Mouse (Mus musculus) ES-E14 (cell line): ENCODE data around the gene Scn3b. TPM values are rescaled to one million over a fixed set of nuclear protein-coding genes. Genes with fewer than 3 reads are reported as not detected.

ENCODE experiments used
- DNase-seq: peaks from one replicate; pipeline ENCODE4 v3.0.0-alpha.2; 2013; ENCODE audit warnings: low read depth, low spot score
- H3K27ac ChIP-seq: 2 replicates; pipeline ENCODE4 v1.5.1; 2012; ENCODE audit warnings: low read depth, mild to moderate bottlenecking, low read length, moderate library complexity, mixed read lengths; ENCODE audit not compliant: poor library complexity, insufficient read depth, severe bottlenecking
- H3K36me3 ChIP-seq: 2 replicates; pipeline ENCODE4 v1.6.1; 2012; ENCODE audit warnings: mild to moderate bottlenecking, low read length, moderate library complexity, mixed read lengths; ENCODE audit not compliant: control insufficient read depth, poor library complexity, insufficient read depth, severe bottlenecking
- H3K4me1 ChIP-seq, 2 experiments: fragments of 150-350 bp in 1 of 2; sonication (generic) in 1 of 2; 2 replicates each; pipeline ENCODE4 v1.6.1; 2012; ENCODE audit warnings: low read length in 2 of 2, mild to moderate bottlenecking in 1 of 2, mixed read lengths in 1 of 2; ENCODE audit not compliant: control insufficient read depth in 2 of 2, insufficient read depth in 2 of 2, poor library complexity in 1 of 2
- H3K4me3 ChIP-seq, 2 experiments: fragments of 150-350 bp in 1 of 2; sonication (generic) in 1 of 2; 2 replicates each; pipeline ENCODE4 v1.5.1; 2012; ENCODE audit warnings: low read length in 2 of 2, low read depth in 1 of 2, mild to moderate bottlenecking in 1 of 2, mixed read lengths in 1 of 2; ENCODE audit not compliant: insufficient read depth in 1 of 2, poor library complexity in 1 of 2, severe bottlenecking in 1 of 2
- H3K9ac ChIP-seq: 2 replicates; pipeline ENCODE4 v1.6.1; 2012; ENCODE audit warnings: low read depth, mild to moderate bottlenecking, low read length, mixed read lengths; ENCODE audit not compliant: poor library complexity, insufficient read depth, severe bottlenecking
- H3K9me3 ChIP-seq: fragments of 150-350 bp; sonication (generic); 2 replicates; pipeline ENCODE4 v1.6.1; 2012; ENCODE audit warnings: low read depth, mild to moderate bottlenecking, low read length; ENCODE audit not compliant: control insufficient read depth, insufficient read depth
- CHD2 ChIP-seq: IDR thresholded peaks from 2 replicates; pipeline ENCODE4 v1.6.1; 2014; ENCODE audit warnings: mild to moderate bottlenecking, low read depth, low read length, inconsistent platforms
- HCFC1 ChIP-seq: IDR thresholded peaks from 2 replicates; pipeline ENCODE4 v1.6.1; 2012; ENCODE audit warnings: low read length, inconsistent platforms, borderline replicate concordance; ENCODE audit not compliant: insufficient read depth
- MAFK ChIP-seq: IDR thresholded peaks from 2 replicates; pipeline ENCODE4 v1.6.1; 2014; ENCODE audit warnings: mild to moderate bottlenecking, low read depth, low read length, inconsistent platforms; ENCODE audit not compliant: insufficient read depth
- ZC3H11A ChIP-seq: IDR thresholded peaks from 2 replicates; pipeline ENCODE4 v1.6.1; 2012; ENCODE audit warnings: low read depth, mild to moderate bottlenecking, inconsistent platforms, low read length, borderline replicate concordance
- ZNF384 ChIP-seq: IDR thresholded peaks from 2 replicates; pipeline ENCODE4 v1.6.1; 2012; ENCODE audit warnings: low read depth, low read length, inconsistent platforms
- in situ Hi-C, 2 experiments: fragments of 600-800 bp; cut with MboI; formaldehyde crosslinking; loops; one replicate each; pipeline ENCODE4 v1.15.1; 2025; ENCODE audit warnings: low sequenced_read_pairs in 2 of 2, inconsistent platforms in 1 of 2; ENCODE audit not compliant: unreplicated experiment in 2 of 2
- total RNA-seq: library from RNA; depleted of rRNA; stranded (reverse); fragments of 300-350 nt; gene quantifications from 2 replicates; pipeline ENCODE4 v1.2.3, GENCODE M21; 2012

Scn3b gene
- total RNA-seq, 1 experiment, result 3.1 TPM

DNA sequence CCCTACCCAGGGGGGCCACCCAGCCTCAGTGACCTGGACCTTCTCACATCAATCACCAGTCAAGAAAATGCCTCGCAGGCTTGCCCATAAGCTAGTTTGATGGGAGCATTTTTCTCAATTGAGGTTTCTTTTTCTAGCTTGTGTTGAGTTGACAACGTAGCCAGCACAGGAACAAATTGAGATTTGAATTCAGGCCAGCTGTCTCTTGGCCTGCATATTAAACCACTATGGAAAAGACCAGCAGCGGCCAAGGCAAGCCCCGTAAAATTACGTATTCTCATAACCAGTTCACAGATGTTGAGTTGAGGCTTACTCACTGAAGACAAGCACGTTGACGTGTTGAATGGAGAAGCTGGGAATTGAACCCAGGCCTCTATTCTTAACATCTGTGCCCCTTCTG, 14.0 kb downstream of the Scn3b start:
- no peak overlapping the region for H3K9ac ChIP-seq
- no peak overlapping the region for H3K4me3 ChIP-seq
- in situ Hi-C loops, result no loop called here
- no peak overlapping the region for H3K27ac ChIP-seq
- no peak for TF ChIP-seq HCFC1
- TF ChIP-seq ZNF384, result no peak
- no peak for TF ChIP-seq ZC3H11A
- TF ChIP-seq CHD2, result no peak
- no peak for TF ChIP-seq MAFK
- no peak for DNase-seq
- H3K9me3 ChIP-seq, result no peaks in the 10 kb centered on the region
- H3K36me3 ChIP-seq, result no peaks in the 10 kb centered on the region
- H3K4me1 ChIP-seq, result no peaks in the 10 kb centered on the region

DNA sequence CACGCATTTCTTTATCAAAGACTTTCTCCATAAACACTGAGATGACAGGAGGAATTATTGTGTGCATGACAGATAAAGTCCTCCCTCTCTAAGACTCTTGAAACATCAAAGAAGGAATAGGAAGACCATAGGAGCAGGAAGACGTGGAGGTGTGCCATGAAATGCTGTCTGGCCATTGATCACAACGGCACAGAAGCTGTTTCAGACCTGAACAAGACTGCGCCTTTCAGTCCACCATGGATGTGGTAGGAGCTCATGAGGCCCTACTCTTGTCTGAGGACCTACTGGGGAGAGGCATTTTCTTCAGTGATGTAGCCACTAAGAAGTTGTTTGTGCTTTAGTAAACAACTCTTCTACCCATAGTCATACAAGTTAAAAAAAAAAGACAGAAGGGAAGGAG, 23.5 kb downstream of the Scn3b start:
- in situ Hi-C loops, result no loop called here
- no peak for TF ChIP-seq ZNF384
- TF ChIP-seq CHD2, result no peak
- no peak for TF ChIP-seq ZC3H11A
- TF ChIP-seq MAFK, result no peak
- no peak for TF ChIP-seq HCFC1
- Histone ChIP-seq H3K9ac (no peak overlapping the region), H3K9me3 (no peaks in the 10 kb centered on the region), H3K36me3 (peaks cover 10% of the 10 kb centered on the region), H3K27ac (no peak overlapping the region), H3K4me1 (peaks cover 0 to 4% of the 10 kb centered on the region in 2 experiments; a peak in 3 of 4 replicates), H3K4me3 (no peak overlapping the region)
- DNase-seq, result no peak

DNA sequence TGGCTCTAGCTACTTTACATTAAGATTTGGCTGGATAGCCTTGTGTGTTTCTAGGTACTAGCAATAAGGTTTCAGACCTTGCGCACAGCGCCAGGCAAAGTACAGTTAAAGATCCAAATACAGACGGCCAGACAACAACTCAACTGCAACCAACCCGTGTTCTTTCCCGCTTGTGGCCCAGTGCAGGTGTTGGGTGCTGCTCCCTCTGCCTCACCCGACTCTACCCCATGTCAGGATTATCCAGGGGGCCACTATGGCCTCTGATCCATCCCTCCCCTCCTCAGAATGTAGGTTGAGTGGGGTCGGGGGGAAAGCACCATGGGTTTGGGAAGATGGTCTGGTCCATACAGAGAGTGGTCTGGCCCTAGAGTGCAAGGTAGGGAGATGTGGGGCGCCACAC, 24.3 kb downstream of the Scn3b start:
- DNase-seq, result no peak
- H3K9ac ChIP-seq, result no peak overlapping the region
- in situ Hi-C loops, result no loop called here
- no peak overlapping the region for H3K4me3 ChIP-seq
- peaks cover 0 to 5% of the 10 kb centered on the region in 2 experiments; a peak in 3 of 4 replicates for H3K4me1 ChIP-seq
- no peak overlapping the region for H3K27ac ChIP-seq
- H3K36me3 ChIP-seq, result peaks cover 12% of the 10 kb centered on the region
- H3K9me3 ChIP-seq, result no peaks in the 10 kb centered on the region
- TF ChIP-seq MAFK (no peak), CHD2 (no peak), ZNF384 (no peak), HCFC1 (no peak), ZC3H11A (no peak)

DNA sequence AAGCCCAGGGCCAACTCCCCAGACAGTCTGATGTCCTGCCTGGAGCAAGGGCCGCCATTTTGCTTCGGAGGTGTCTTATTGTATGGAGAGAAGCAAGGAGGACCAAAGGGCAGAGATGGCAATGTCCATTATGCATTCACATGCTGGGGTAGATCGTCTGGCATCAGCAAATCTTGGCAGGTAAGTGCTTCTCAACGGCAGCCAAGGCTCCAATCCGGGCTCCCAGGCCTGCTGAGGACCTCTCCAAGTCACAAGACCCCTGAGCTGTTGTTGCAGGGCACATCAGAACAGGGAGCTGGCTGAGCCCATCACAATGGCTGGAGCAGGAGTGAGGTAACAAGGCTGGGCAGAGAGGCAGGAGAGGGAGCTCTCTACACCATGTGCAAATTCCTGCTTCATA, 24.7 kb downstream of the Scn3b start:
- H3K9ac ChIP-seq, result no peak overlapping the region
- peaks cover 0 to 5% of the 10 kb centered on the region in 2 experiments; a peak in 3 of 4 replicates for H3K4me1 ChIP-seq
- DNase-seq, result no peak
- in situ Hi-C loops, result no loop called here
- no peak overlapping the region for H3K27ac ChIP-seq
- no peaks in the 10 kb centered on the region for H3K9me3 ChIP-seq
- H3K4me3 ChIP-seq, result no peak overlapping the region
- TF ChIP-seq ZC3H11A (no peak), ZNF384 (no peak), CHD2 (no peak), HCFC1 (no peak), MAFK (no peak)
- peaks cover 12% of the 10 kb centered on the region for H3K36me3 ChIP-seq

DNA sequence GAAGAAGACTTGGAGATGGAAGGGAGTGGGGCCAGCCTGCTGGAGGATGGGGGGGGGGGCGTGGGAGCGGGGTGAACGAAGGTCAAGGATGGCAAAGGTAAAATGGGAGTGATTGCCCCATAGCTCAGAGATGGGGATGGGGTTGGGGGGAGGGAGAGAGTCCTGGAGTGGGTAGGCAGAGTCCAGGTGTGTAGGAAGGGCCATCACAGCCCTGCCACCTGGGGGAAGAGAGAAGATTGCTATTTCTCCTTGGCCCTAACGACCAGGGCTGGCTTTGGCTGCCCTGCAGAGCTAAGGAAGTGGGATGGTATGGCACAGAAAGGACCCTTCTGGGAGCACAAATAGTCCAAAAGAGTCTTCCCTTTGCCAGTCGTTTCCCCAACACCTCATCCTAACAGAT, 25.2 kb downstream of the Scn3b start:
- TF ChIP-seq MAFK (no peak), CHD2 (no peak), HCFC1 (no peak), ZC3H11A (no peak), ZNF384 (no peak)
- H3K36me3 ChIP-seq, result peaks cover 12% of the 10 kb centered on the region
- peaks cover 0 to 5% of the 10 kb centered on the region in 2 experiments; a peak in 3 of 4 replicates for H3K4me1 ChIP-seq
- no peak overlapping the region for H3K4me3 ChIP-seq
- no peak for DNase-seq
- H3K9ac ChIP-seq, result no peak overlapping the region
- no peak overlapping the region for H3K27ac ChIP-seq
- no peaks in the 10 kb centered on the region for H3K9me3 ChIP-seq
- in situ Hi-C loops, result no loop called here
